Mouse (Mus musculus): Measurements from ENCODE around the gene Prr30.
"Not testable (repeated sequence)": the region's sequence is repeated elsewhere in the genome, so short reads cannot be mapped to it uniquely, and the experiment has no call there.

The Prr30 gene

GRCm38 (mm10) chr14:101200230-101200629, at the start of gene Prr30:
Gene Prr30 (minus strand): TSS chr14:101200330.
- no peak for DNase-seq

GRCm38 (mm10) chr14:101246793-101247192, 46.7 kb upstream of the Prr30 start:
- DNase-seq, result no peak

- DNase-seq, result no peak
Observed at GRCm38 (mm10) chr14:101245706-101246105, 45.6 kb upstream of the Prr30 start.

- not testable (repeated sequence) for DNase-seq
Observed at GRCm38 (mm10) chr14:101244441-101244840, 44.3 kb upstream of the Prr30 start.

GRCm38 (mm10) chr14:101237965-101238364, 37.8 kb upstream of the Prr30 start:
- DNase-seq, result no peak

- DNase-seq, result no peak
Observed at GRCm38 (mm10) chr14:101229068-101229467, 28.9 kb upstream of the Prr30 start.

- no peak for DNase-seq
Observed at GRCm38 (mm10) chr14:101222319-101222718, 22.2 kb upstream of the Prr30 start.

- no peak for DNase-seq
Observed at GRCm38 (mm10) chr14:101172258-101172657, 27.9 kb downstream of the Prr30 start.

Measured in kidney, adult 11 months (tissue).